Mouse (Mus musculus) megakaryocyte, embryonic 14.5 days (primary cell): Measurements from ENCODE around the gene Siglec1. TPM values are rescaled to one million over a fixed set of nuclear protein-coding genes. Genes with fewer than 3 reads are reported as not detected.

Experiments used
- H3K27me3 ChIP-seq: replicated peaks from 2 replicates; pipeline ENCODE3; 2012; ENCODE audit warnings: inconsistent platforms
- H3K36me3 ChIP-seq: replicated peaks from 2 replicates; pipeline ENCODE3; 2012; ENCODE audit warnings: low read length, inconsistent platforms, mixed read lengths
- H3K4me1 ChIP-seq: 2 replicates; pipeline ENCODE4 v1.6.1; 2012; ENCODE audit warnings: inconsistent platforms
- H3K4me3 ChIP-seq: replicated peaks from 2 replicates; pipeline ENCODE3; 2012; ENCODE audit warnings: moderate library complexity, mild to moderate bottlenecking, inconsistent platforms
- H3K9me3 ChIP-seq: 2 replicates; pipeline ENCODE4 v1.6.1; 2012; ENCODE audit warnings: inconsistent platforms
- FLI1 ChIP-seq: IDR thresholded peaks from 2 replicates; pipeline ENCODE4 v1.6.1; 2012; ENCODE audit warnings: low read length, inconsistent platforms, mixed read lengths
- GATA1 ChIP-seq: IDR thresholded peaks from 3 replicates; pipeline ENCODE4 v1.6.1; 2012; ENCODE audit warnings: mixed read lengths, low read length, inconsistent platforms, borderline replicate concordance
- polyA plus RNA-seq: library from polyadenylated mRNA; stranded (reverse); fragments of >175 nt; gene quantifications from 2 replicates; pipeline ENCODE4 v1.2.3, GENCODE M21; 2012; ENCODE audit warnings: low replicate concordance; ENCODE audit not compliant: insufficient read depth

Siglec1 gene
- polyA plus RNA-seq, 1 experiment, result 11.8 TPM

GRCm38 (mm10) chr2:131067481-131067880 lies 19.1 kb downstream of the Siglec1 start:
- peaks cover 3% of the 10 kb centered on the region for H3K36me3 ChIP-seq
- peaks cover 40% of the 10 kb centered on the region for H3K4me1 ChIP-seq
- peaks cover 84% of the 10 kb centered on the region for H3K27me3 ChIP-seq
- TF ChIP-seq GATA1, result no peak
- TF ChIP-seq FLI1, result no peak
- H3K9me3 ChIP-seq, result no peaks in the 10 kb centered on the region
- no peak overlapping the region for H3K4me3 ChIP-seq

- Histone ChIP-seq H3K27me3 (peaks cover 86% of the 10 kb centered on the region), H3K9me3 (peaks cover 5% of the 10 kb centered on the region; the same call in 1 of the 2 replicates), H3K36me3 (no peaks in the 10 kb centered on the region), H3K4me3 (no peak overlapping the region), H3K4me1 (peaks cover 35% of the 10 kb centered on the region)
- TF ChIP-seq FLI1 (no peak), GATA1 (no peak)
Observed at GRCm38 (mm10) chr2:131066342-131066741, 20.2 kb downstream of the Siglec1 start.

GRCm38 (mm10) chr2:131063404-131063864 lies 23.1 kb downstream of the Siglec1 start, which contains the start of gene Adam33:
Gene Adam33 (minus strand): TSS chr2:131063814.
- Histone ChIP-seq H3K27me3 (peaks cover 87% of the 10 kb centered on the region), H3K36me3 (no peaks in the 10 kb centered on the region)

GRCm38 (mm10) chr2:131061607-131062006 lies 25.0 kb downstream of the Siglec1 start:
- peaks cover 93% of the 10 kb centered on the region for H3K27me3 ChIP-seq
- TF ChIP-seq GATA1 (no peak), FLI1 (no peak)
- H3K4me3 ChIP-seq, result no peak overlapping the region
- peaks cover 5% of the 10 kb centered on the region; the same call in 1 of the 2 replicates for H3K9me3 ChIP-seq
- no peaks in the 10 kb centered on the region for H3K36me3 ChIP-seq
- H3K4me1 ChIP-seq, result peaks cover 24% of the 10 kb centered on the region

More at GRCm38 (mm10) chr2:131063404-131063864, 23.1 kb downstream of the Siglec1 start, which contains the start of gene Adam33:
- TF ChIP-seq GATA1 (no peak), FLI1 (no peak)
- peaks cover 27% of the 10 kb centered on the region for H3K4me1 ChIP-seq
- peaks cover 5% of the 10 kb centered on the region; the same call in 1 of the 2 replicates for H3K9me3 ChIP-seq
- H3K4me3 ChIP-seq, result peak within 1 kb of the TSS; percentile 80

GRCm38 (mm10) chr2:131060784-131061183 lies 25.8 kb downstream of the Siglec1 start:
- Histone ChIP-seq H3K4me3 (no peak overlapping the region), H3K36me3 (no peaks in the 10 kb centered on the region), H3K4me1 (peaks cover 27% of the 10 kb centered on the region), H3K27me3 (peaks cover 92% of the 10 kb centered on the region), H3K9me3 (peaks cover 5% of the 10 kb centered on the region; the same call in 1 of the 2 replicates)
- TF ChIP-seq FLI1 (no peak), GATA1 (no peak)

GRCm38 (mm10) chr2:131059781-131060540 lies 26.6 kb downstream of the Siglec1 start:
- H3K27me3 ChIP-seq, result peaks cover 93% of the 10 kb centered on the region
- H3K36me3 ChIP-seq, result no peaks in the 10 kb centered on the region
- peaks cover 5% of the 10 kb centered on the region; the same call in 1 of the 2 replicates for H3K9me3 ChIP-seq
- peaks cover 35% of the 10 kb centered on the region for H3K4me1 ChIP-seq
- TF ChIP-seq GATA1 (no peak), FLI1 (no peak)
- no peak overlapping the region for H3K4me3 ChIP-seq

GRCm38 (mm10) chr2:131059377-131059776 lies 27.2 kb downstream of the Siglec1 start:
- H3K27me3 ChIP-seq, result peaks cover 93% of the 10 kb centered on the region
- H3K9me3 ChIP-seq, result peaks cover 5% of the 10 kb centered on the region; the same call in 1 of the 2 replicates
- no peaks in the 10 kb centered on the region for H3K36me3 ChIP-seq
- H3K4me1 ChIP-seq, result peaks cover 41% of the 10 kb centered on the region
- TF ChIP-seq FLI1 (no peak), GATA1 (no peak)
- no peak overlapping the region for H3K4me3 ChIP-seq

- Histone ChIP-seq H3K36me3 (no peaks in the 10 kb centered on the region), H3K9me3 (peaks cover 5% of the 10 kb centered on the region; the same call in 1 of the 2 replicates), H3K27me3 (peaks cover 94% of the 10 kb centered on the region), H3K4me3 (no peak overlapping the region), H3K4me1 (peaks cover 46% of the 10 kb centered on the region)
- no peak for TF ChIP-seq GATA1
- TF ChIP-seq FLI1, result no peak
Observed at GRCm38 (mm10) chr2:131058672-131059071, 27.9 kb downstream of the Siglec1 start.

- TF ChIP-seq GATA1, result no peak
- TF ChIP-seq FLI1, result no peak
- Histone ChIP-seq H3K9me3 (no peaks in the 10 kb centered on the region), H3K4me3 (peak overlapping the region; percentile 89), H3K27me3 (peaks cover 95% of the 10 kb centered on the region), H3K4me1 (peaks cover 51% of the 10 kb centered on the region), H3K36me3 (no peaks in the 10 kb centered on the region)
Observed at GRCm38 (mm10) chr2:131056191-131056590, 30.4 kb downstream of the Siglec1 start.

- Histone ChIP-seq H3K4me1 (peaks cover 51% of the 10 kb centered on the region), H3K27me3 (peaks cover 95% of the 10 kb centered on the region), H3K9me3 (no peaks in the 10 kb centered on the region), H3K36me3 (no peaks in the 10 kb centered on the region), H3K4me3 (peak overlapping the region; percentile 89)
- no peak for TF ChIP-seq GATA1
- TF ChIP-seq FLI1, result no peak
Observed at GRCm38 (mm10) chr2:131055631-131056030, 30.9 kb downstream of the Siglec1 start.
